In the genomic region with DNA sequence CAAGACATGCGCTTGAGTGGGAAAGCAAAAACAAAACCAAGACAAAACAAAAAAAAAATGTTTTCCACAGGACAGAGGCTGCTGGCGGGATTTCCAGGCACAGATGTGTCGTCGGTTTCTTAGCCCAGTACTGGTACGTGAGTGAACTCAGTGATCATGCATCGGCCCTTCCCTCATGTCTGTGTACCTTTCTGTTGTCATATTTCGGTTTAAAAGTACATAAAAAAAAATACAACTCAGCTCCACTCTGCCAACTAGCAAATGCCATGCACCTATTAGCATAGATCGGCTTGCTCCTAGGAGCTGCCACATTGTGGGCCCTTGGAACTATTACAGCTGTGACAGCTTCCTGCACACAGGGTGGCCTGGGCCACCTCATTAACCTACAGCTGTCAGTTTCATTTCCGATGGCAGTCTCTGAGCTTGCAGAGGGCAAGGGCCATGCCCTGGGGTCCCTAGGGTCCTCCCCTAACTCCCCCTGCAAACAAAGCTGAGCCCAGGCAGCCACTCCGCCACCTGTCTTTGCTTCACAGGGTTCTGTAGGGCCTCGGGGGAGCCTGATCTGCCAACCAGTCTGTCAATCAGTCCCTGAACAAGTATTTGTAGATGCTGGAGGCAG, we compare ENCODE assay signal across 9 mouse cellular contexts. TPM values are rescaled to one million over a fixed set of nuclear protein-coding genes. Genes with fewer than 3 reads are reported as not detected.
DNase-seq lines count a peak whose midpoint lies in the region.
"Had no signal": no experiment of that assay in that cellular context is flagged by ENCODE, and none has a peak within 500 bp of the region (broad histone marks: within the 10 kb centered on the region; RNA-seq: fewer than 3 reads in every experiment).

No protein-coding gene starts in this region.

- intact Hi-C loops in left cerebral cortex, postnatal 4 days (cut with DNase I) = no loop called here

- peak; percentile 45 for DNase-seq in left cerebral cortex, postnatal 4 days
- no peak for DNase-seq in left cerebral cortex, adult 18-20 months (ENCODE audit: low spot score in 2 of 2)
- DNase-seq in embryo, embryonic 9.5 days (ENCODE audit: extremely low spot score) = peak; percentile 77
- DNase-seq in hindlimb bud, embryonic 11.5 days (ENCODE audit: extremely low spot score, low read depth, low spot score) = peak; percentile 26
- DNase-seq in retina, embryonic 14.5 days (ENCODE audit: low spot score) = peak; percentile 74
- DNase-seq in layer of hippocampus, postnatal 25 days (ENCODE audit: extremely low spot score in 1 of 2, low spot score in 1 of 2) = no peak
- no peak for DNase-seq in frontal cortex, postnatal 14 days (ENCODE audit: low spot score in 2 of 2)
- no peak for DNase-seq in testis, postnatal 10 days (ENCODE audit: low spot score)
- DNase-seq: right cerebral cortex, postnatal 4 days had no signal

RNA-seq across cellular contexts. Expression of gene Gm340, which starts 33.5 kb away (rescaled TPM):
- 10 to 100 TPM; 14.1 to 15.9 TPM for total RNA-seq in left cerebral cortex, postnatal 4 days (2021)
- total RNA-seq in left cerebral cortex, adult 18-20 months (2021) = 10 to 100 TPM; 12.6 to 12.7 TPM
- 10 to 100 TPM; 11.2 to 14.0 TPM for total RNA-seq in layer of hippocampus, postnatal 25 days (2021)

Comparison
In these comparisons a context has a peak if more than half of its experiments do, and no peak if none do; other contexts are left out.
1. DNase-seq: peak in left cerebral cortex, postnatal 4 days (single experiment), embryo, embryonic 9.5 days (single experiment), hindlimb bud, embryonic 11.5 days (single experiment) and retina, embryonic 14.5 days (single experiment); none in left cerebral cortex, adult 18-20 months (0 of 2), layer of hippocampus, postnatal 25 days (0 of 2), frontal cortex, postnatal 14 days (0 of 2) and testis, postnatal 10 days (single experiment).